Mouse (Mus musculus) small intestine, adult 2 months (tissue): Measurements from ENCODE around the gene 1700007K13Rik.

Source experiments
- CTCF ChIP-seq: fragments of 200-500 bp; IDR thresholded peaks from 2 replicates; pipeline ENCODE4 v1.5.1; 2012; ENCODE audit warnings: low read depth, mild to moderate bottlenecking, control low read depth, inconsistent platforms, low read length, moderate library complexity, mixed read lengths; ENCODE audit not compliant: insufficient replicate concordance, insufficient read length; ENCODE audit errors: extremely low read depth
- POLR2A ChIP-seq: fragments of 200-500 bp; IDR thresholded peaks from 2 replicates; pipeline ENCODE4 v1.6.1; 2012; ENCODE audit warnings: low read depth, mild to moderate bottlenecking, control low read depth, inconsistent platforms, low read length, moderate library complexity

DNA sequence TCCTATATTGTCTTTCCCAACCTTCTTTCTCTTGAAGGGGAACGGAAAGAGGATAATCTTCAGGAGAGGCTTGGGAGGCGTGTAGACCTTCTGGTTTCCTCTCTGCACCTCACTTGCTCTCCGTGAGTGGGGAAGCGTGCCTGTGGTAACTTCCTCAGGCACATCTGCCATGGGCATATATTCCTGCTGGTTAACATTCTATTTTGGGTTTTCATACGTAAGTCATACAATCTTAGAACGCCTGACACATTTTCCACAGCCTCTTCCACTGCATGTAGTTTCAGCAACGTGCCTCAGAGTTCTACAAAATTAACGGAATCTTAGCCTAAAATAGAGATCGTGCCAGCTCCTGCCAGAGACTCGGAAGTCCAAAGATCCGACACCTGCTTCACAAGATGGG is 30.7 kb downstream of the 1700007K13Rik start:
- TF ChIP-seq POLR2A = no peak
- TF ChIP-seq CTCF = no peak
